Mouse (Mus musculus) CH12.LX (cell line): ENCODE results near the gene Nt5m. TPM values are rescaled to one million over a fixed set of nuclear protein-coding genes. Genes with fewer than 3 reads are reported as not detected.

Experiments
- DNase-seq: peaks from one replicate; pipeline ENCODE4 v3.0.0-alpha.2; 2013; ENCODE audit errors: extremely low read depth
- H3K27ac ChIP-seq: 2 replicates; pipeline ENCODE4 v1.5.1; 2012; ENCODE audit warnings: low read depth, mild to moderate bottlenecking, control low read depth, moderate library complexity; ENCODE audit not compliant: insufficient read depth
- H3K27me3 ChIP-seq: replicated peaks from 2 replicates; pipeline ENCODE3; 2012; ENCODE audit warnings: inconsistent platforms
- H3K36me3 ChIP-seq, 2 experiments: replicated peaks in 1 of 2; 2 replicates each; pipeline versions ENCODE3 to v1.6.1; 2012; ENCODE audit warnings: inconsistent platforms in 1 of 2, low read length in 1 of 2, mild to moderate bottlenecking in 1 of 2, mixed read lengths in 1 of 2, moderate library complexity in 1 of 2; ENCODE audit not compliant: control insufficient read depth in 1 of 2, insufficient read depth in 1 of 2
- H3K4me1 ChIP-seq, 2 experiments: 2 replicates each; pipeline ENCODE4 v1.6.1; 2012; ENCODE audit warnings: inconsistent platforms in 1 of 2, moderate library complexity in 1 of 2; ENCODE audit not compliant: insufficient read depth in 2 of 2, control insufficient read depth in 1 of 2
- H3K4me2 ChIP-seq: 2 replicates; pipeline ENCODE4 v1.6.1; 2012; ENCODE audit warnings: low read depth, mild to moderate bottlenecking, control low read depth; ENCODE audit not compliant: poor library complexity, insufficient read depth, severe bottlenecking
- H3K4me3 ChIP-seq, 3 experiments: fragments of 150-350 bp in 1 of 3; sonication (generic) in 1 of 3; replicated peaks in 1 of 3; 2 replicates each; pipeline versions ENCODE3 to v1.5.1; 2011 to 2012; ENCODE audit warnings: low read depth in 2 of 3, low read length in 2 of 3, mild to moderate bottlenecking in 2 of 3, moderate library complexity in 2 of 3, control low read depth in 1 of 3, improper control_type of control experiment in 1 of 3, inconsistent platforms in 1 of 3, mixed read lengths in 1 of 3; ENCODE audit not compliant: poor library complexity in 1 of 3
- H3K79me2 ChIP-seq: replicated peaks from 2 replicates; pipeline ENCODE4 v1.6.1; 2012; ENCODE audit warnings: mild to moderate bottlenecking, moderate library complexity; ENCODE audit not compliant: control insufficient read depth, poor library complexity, insufficient read depth, severe bottlenecking; ENCODE audit errors: extremely low read depth
- H3K9ac ChIP-seq: 2 replicates; pipeline ENCODE4 v1.6.1; 2012; ENCODE audit warnings: low read depth, mild to moderate bottlenecking, control low read depth, moderate library complexity; ENCODE audit not compliant: insufficient read depth
- H3K9me3 ChIP-seq: replicated peaks from 2 replicates; pipeline ENCODE3; 2012; ENCODE audit warnings: low read length, inconsistent platforms, mixed read lengths
- BHLHE40 ChIP-seq: IDR thresholded peaks from 2 replicates; pipeline ENCODE4 v1.6.1; 2011; ENCODE audit warnings: mild to moderate bottlenecking, low read depth, low read length, improper control_type of control experiment
- CHD1 ChIP-seq: IDR thresholded peaks from 2 replicates; pipeline ENCODE4 v1.6.1; 2012; ENCODE audit warnings: low read depth, low read length, improper control_type of control experiment, inconsistent platforms
- CHD2 ChIP-seq: IDR thresholded peaks from 2 replicates; pipeline ENCODE4 v1.6.1; 2011; ENCODE audit warnings: low read length, improper control_type of control experiment
- CTCF ChIP-seq, 2 experiments: IDR thresholded peaks in 1 of 2; conservative IDR thresholded peaks in 1 of 2; 2 replicates each; pipeline ENCODE4 v1.5.1; 2011 to 2012; ENCODE audit warnings: low read depth in 2 of 2, low read length in 2 of 2, improper control_type of control experiment in 1 of 2, inconsistent platforms in 1 of 2, mild to moderate bottlenecking in 1 of 2, moderate library complexity in 1 of 2
- ELF1 ChIP-seq: IDR thresholded peaks from 2 replicates; pipeline ENCODE4 v1.6.1; 2014; ENCODE audit warnings: low read depth, mild to moderate bottlenecking, inconsistent platforms, low read length, improper control_type of control experiment
- EP300 ChIP-seq: IDR thresholded peaks from 2 replicates; pipeline ENCODE4 v1.6.1; 2011; ENCODE audit warnings: low read length, improper control_type of control experiment
- ETS1 ChIP-seq: conservative IDR thresholded peaks from 2 replicates; pipeline ENCODE4 v1.6.1; 2012; ENCODE audit warnings: low read depth, mild to moderate bottlenecking, inconsistent platforms, low read length, improper control_type of control experiment, moderate library complexity
- GABPA ChIP-seq: IDR thresholded peaks from 2 replicates; pipeline ENCODE4 v1.6.1; 2012; ENCODE audit warnings: low read depth, low read length, improper control_type of control experiment, inconsistent platforms; ENCODE audit not compliant: insufficient replicate concordance
- HCFC1 ChIP-seq: IDR thresholded peaks from 2 replicates; pipeline ENCODE4 v1.6.1; 2012; ENCODE audit warnings: low read depth, mild to moderate bottlenecking, inconsistent platforms, low read length, improper control_type of control experiment
- IRF4 ChIP-seq: IDR thresholded peaks from 2 replicates; pipeline ENCODE4 v1.6.1; 2014; ENCODE audit warnings: low read depth, mild to moderate bottlenecking, inconsistent platforms, low read length, improper control_type of control experiment
- JUN ChIP-seq: IDR thresholded peaks from 2 replicates; pipeline ENCODE4 v1.6.1; 2011; ENCODE audit warnings: low read depth, mild to moderate bottlenecking, low read length, improper control_type of control experiment, moderate library complexity; ENCODE audit not compliant: insufficient read depth
- JUND ChIP-seq: conservative IDR thresholded peaks from 2 replicates; pipeline ENCODE4 v1.6.1; 2011; ENCODE audit warnings: low read depth, low read length, improper control_type of control experiment
- KAT2A ChIP-seq: IDR thresholded peaks from 2 replicates; pipeline ENCODE4 v1.6.1; 2012; ENCODE audit warnings: low read length, improper control_type of control experiment, inconsistent platforms; ENCODE audit not compliant: insufficient replicate concordance
- MAFK ChIP-seq: IDR thresholded peaks from 2 replicates; pipeline ENCODE4 v1.6.1; 2011; ENCODE audit warnings: low read length, improper control_type of control experiment; ENCODE audit not compliant: insufficient replicate concordance
- MAZ ChIP-seq: IDR thresholded peaks from 2 replicates; pipeline ENCODE4 v1.6.1; 2012; ENCODE audit warnings: low read depth, mild to moderate bottlenecking, inconsistent platforms, low read length, improper control_type of control experiment, moderate library complexity
- NELFE ChIP-seq: IDR thresholded peaks from 2 replicates; pipeline ENCODE4 v1.6.1; 2011; ENCODE audit warnings: low read depth, low read length, improper control_type of control experiment
- POLR2A ChIP-seq: IDR thresholded peaks from 2 replicates; pipeline ENCODE4 v1.6.1; 2011; ENCODE audit warnings: low read depth, mild to moderate bottlenecking, improper control_type of control experiment, low read length
- RAD21 ChIP-seq: IDR thresholded peaks from 2 replicates; pipeline ENCODE4 v1.6.1; 2011; ENCODE audit warnings: low read depth, mild to moderate bottlenecking, low read length, improper control_type of control experiment, moderate library complexity
- SIN3A ChIP-seq: IDR thresholded peaks from 2 replicates; pipeline ENCODE4 v1.6.1; 2012; ENCODE audit warnings: low read length, improper control_type of control experiment, inconsistent platforms
- SMC3 ChIP-seq: IDR thresholded peaks from 2 replicates; pipeline ENCODE4 v1.6.1; 2011; ENCODE audit warnings: low read depth, low read length, improper control_type of control experiment
- TCF12 ChIP-seq: IDR thresholded peaks from 2 replicates; pipeline ENCODE4 v1.6.1; 2014; ENCODE audit warnings: low read depth, mild to moderate bottlenecking, inconsistent platforms, low read length, improper control_type of control experiment
- UBTF ChIP-seq: IDR thresholded peaks from 2 replicates; pipeline ENCODE4 v1.6.1; 2012; ENCODE audit warnings: low read depth, mild to moderate bottlenecking, inconsistent platforms, low read length, improper control_type of control experiment, moderate library complexity
- ZC3H11A ChIP-seq: IDR thresholded peaks from 2 replicates; pipeline ENCODE4 v1.6.1; 2012; ENCODE audit warnings: low read depth, mild to moderate bottlenecking, inconsistent platforms, low read length, improper control_type of control experiment
- ZKSCAN1 ChIP-seq: IDR thresholded peaks from 2 replicates; pipeline ENCODE4 v1.6.1; 2012; ENCODE audit warnings: low read depth, inconsistent platforms, low read length, improper control_type of control experiment, borderline replicate concordance
- dilution Hi-C: fragments of 300-500 bp; cut with MboI; formaldehyde crosslinking; loops from 2 replicates; pipeline ENCODE4 v1.14.3; 2020; ENCODE audit warnings: low sequenced_read_pairs; ENCODE audit not compliant: extremely low pct_unique_long_range_greater_than_20kb, extremely low pct_ligation_motif_present
- in situ Hi-C: fragments of 300-500 bp; cut with MboI; formaldehyde crosslinking; loops from 3 replicates; pipeline ENCODE4 v1.14.3; 2019; ENCODE audit warnings: low sequenced_read_pairs, low pct_ligation_motif_present, low pct_unique_long_range_greater_than_20kb, mixed read lengths
- polyA plus RNA-seq: library from polyadenylated mRNA; unstranded; fragments of >175 nt; gene quantifications from 2 replicates; pipeline ENCODE4 v1.2.1, GENCODE M21; 2012; ENCODE audit warnings: low read depth; ENCODE audit not compliant: insufficient read length
- total RNA-seq, 2 experiments: library from RNA; depleted of rRNA; stranded (reverse); fragments of 300-350 nt in 1 of 2; fragments of >200 nt in 1 of 2; gene quantifications; 2 replicates each; pipeline ENCODE4 v1.2.3; 2012 to 2014

Nt5m gene
- total and polyA plus RNA-seq, 3 experiments, result 22.3 to 25.7 (median 24.3) TPM

GRCm38 (mm10) chr11:59803516-59803915, 35.7 kb upstream of the Nt5m start:
- Histone ChIP-seq H3K4me2 (no peak overlapping the region), H3K79me2 (peaks cover 7% of the 10 kb centered on the region), H3K4me1 (peaks cover under 1 to 42% of the 10 kb centered on the region in 2 experiments), H3K27ac (no peak overlapping the region), H3K9ac (no peak overlapping the region), H3K36me3 (peaks cover 86 to 92% of the 10 kb centered on the region in 2 experiments), H3K4me3 (no peak overlapping the region), H3K9me3 (no peaks in the 10 kb centered on the region), H3K27me3 (no peaks in the 10 kb centered on the region)
- TF ChIP-seq CHD1 (no peak), KAT2A (no peak), UBTF (no peak), SIN3A (no peak), ZKSCAN1 (no peak), CHD2 (no peak), MAZ (no peak), EP300 (no peak), ELF1 (no peak)
- dilution Hi-C loops, result no loop called here
- in situ Hi-C loops, result no loop called here
- no peak for DNase-seq

GRCm38 (mm10) chr11:59804409-59805110, 34.7 kb upstream of the Nt5m start:
- H3K79me2 ChIP-seq, result peaks cover 16% of the 10 kb centered on the region
- in situ Hi-C loops, result no loop called here

GRCm38 (mm10) chr11:59805256-59805655, 34.0 kb upstream of the Nt5m start:
- no peak for DNase-seq
- Histone ChIP-seq H3K27ac (no peak overlapping the region), H3K9ac (no peak overlapping the region), H3K4me3 (no peak overlapping the region), H3K4me2 (no peak overlapping the region), H3K79me2 (peaks cover 16% of the 10 kb centered on the region), H3K36me3 (peaks cover 68 to 75% of the 10 kb centered on the region in 2 experiments), H3K27me3 (no peaks in the 10 kb centered on the region), H3K9me3 (no peaks in the 10 kb centered on the region), H3K4me1 (peaks cover 4 to 46% of the 10 kb centered on the region in 2 experiments)
- dilution Hi-C loops (no loop called here), in situ Hi-C loops (no loop called here)
- no peak for TF ChIP-seq ZKSCAN1
- TF ChIP-seq ZC3H11A, result no peak
- no peak for TF ChIP-seq KAT2A
- TF ChIP-seq CHD2, result no peak
- no peak for TF ChIP-seq CTCF (conservative IDR thresholded peaks at IDR 0.05 in 1 of 2, IDR thresholded peaks at IDR 0.05 in 1 of 2; ENCODE audit: low read depth in 2 of 2, low read length in 2 of 2)
- no peak for TF ChIP-seq BHLHE40
- no peak for TF ChIP-seq HCFC1
- no peak for TF ChIP-seq RAD21
- no peak for TF ChIP-seq ETS1
- TF ChIP-seq IRF4, result no peak
- no peak for TF ChIP-seq SMC3
- TF ChIP-seq TCF12, result no peak
- no peak for TF ChIP-seq JUN
- TF ChIP-seq JUND, result no peak
- TF ChIP-seq NELFE, result no peak
- no peak for TF ChIP-seq MAFK

More at GRCm38 (mm10) chr11:59804409-59805110, 34.7 kb upstream of the Nt5m start:
- TF ChIP-seq GABPA (no peak), POLR2A (no peak)
- Histone ChIP-seq H3K36me3 (peaks cover 75 to 82% of the 10 kb centered on the region in 2 experiments), H3K9me3 (no peaks in the 10 kb centered on the region), H3K27me3 (no peaks in the 10 kb centered on the region), H3K4me2 (no peak overlapping the region), H3K4me1 (peaks cover 4 to 46% of the 10 kb centered on the region in 2 experiments), H3K27ac (no peak overlapping the region), H3K4me3 (no peak overlapping the region), H3K9ac (no peak overlapping the region)
- DNase-seq, result no peak
- dilution Hi-C loops, result no loop called here
